Mouse (Mus musculus): ENCODE data around the gene Fam89b. TPM values are rescaled to one million over a fixed set of nuclear protein-coding genes. Genes with fewer than 3 reads are reported as not detected.

Fam89b gene
- total RNA-seq, 2 experiments from 2014 or later, result 38.6 to 40.1 TPM

DNA sequence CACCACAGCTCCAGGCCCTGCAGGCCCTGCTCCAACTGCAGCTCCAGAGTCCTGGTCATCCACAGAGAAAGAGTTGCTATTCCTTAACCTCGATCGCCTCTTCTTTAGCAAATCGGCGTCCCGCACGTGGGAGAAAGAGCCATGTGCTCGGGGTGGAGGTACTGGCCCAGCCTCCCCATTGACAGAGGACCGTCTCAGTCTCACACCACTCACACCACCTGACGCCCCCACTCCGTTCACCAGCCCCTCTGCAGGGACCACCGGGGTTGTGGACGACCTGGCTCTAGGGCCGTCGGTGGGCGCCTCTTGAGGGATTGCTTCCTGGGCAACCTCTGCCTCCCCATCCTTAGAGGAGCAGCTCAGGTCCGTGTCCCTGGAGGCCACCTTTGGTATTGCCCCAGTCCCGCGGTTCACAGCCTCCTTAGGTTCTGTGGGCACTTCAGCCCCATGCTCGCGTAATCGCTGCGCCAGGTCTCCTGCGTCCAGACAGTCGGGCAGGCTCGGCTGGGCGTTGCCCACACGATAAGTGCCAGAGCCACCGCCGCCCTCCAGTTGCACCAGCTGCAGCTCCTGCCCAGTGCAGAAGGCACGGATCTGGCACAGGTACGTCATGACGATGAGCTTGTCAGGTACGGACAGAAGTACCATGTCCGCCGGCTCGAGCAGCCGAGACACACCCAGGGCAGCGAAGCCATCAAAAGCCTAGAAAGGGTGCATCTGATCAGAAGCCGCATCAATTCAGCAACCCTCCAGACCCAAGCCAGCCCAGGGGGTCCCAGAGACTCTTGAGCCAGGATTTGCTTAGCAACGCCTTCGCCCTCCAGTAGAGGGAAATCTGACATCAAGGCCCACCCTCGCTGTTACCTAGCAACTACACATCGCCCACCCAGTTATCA, 13.4 kb downstream of the Fam89b start:
- no peak for DNase-seq
- intact Hi-C loops (cut with DNase I), result no loop called here

DNA sequence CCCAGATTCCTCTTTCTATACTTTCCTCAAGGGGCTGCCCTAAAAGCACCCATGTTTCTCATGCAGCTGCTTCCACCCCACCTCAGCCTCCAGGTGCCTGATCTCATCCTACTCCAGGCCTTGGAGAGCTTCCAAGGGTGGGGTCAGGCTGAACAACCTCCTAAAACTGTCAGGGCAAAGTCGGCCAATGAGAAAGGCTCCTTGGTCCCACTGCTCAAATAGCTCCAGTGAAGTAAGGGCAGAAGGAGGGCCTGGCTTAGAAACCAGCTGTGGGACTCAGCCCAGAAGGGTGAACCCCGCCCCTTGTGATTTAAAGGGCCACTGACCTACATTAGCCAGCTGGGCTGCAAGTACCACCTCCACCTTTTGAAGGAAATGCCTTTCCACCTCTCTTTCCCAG, 15.7 kb downstream of the Fam89b start:
- intact Hi-C loops (cut with DNase I), result loop anchor here (2.0 kb wide), 1 partner anchor 67 kb away; no protein-coding TSS in a partner anchor
- DNase-seq, result peak; percentile 75 to 83

DNA sequence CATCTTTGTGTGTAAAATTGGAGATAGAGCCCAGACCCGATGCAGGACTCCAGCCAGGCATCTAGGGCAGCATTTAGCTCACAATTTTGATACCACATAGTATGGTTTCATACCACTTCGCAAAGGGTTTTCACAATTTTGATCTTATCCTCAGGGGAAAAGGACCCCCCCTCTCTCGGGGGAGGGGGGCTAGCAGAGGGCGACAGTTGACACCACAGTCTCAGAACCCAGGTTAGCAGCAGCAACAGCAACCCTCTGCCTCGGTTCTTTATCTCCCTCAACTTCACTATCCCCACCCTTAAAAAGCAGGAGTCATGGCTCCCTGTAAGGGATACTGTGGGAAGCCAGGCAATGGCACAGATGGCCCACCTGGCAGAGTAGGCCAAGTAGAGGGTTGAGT, 16.2 kb downstream of the Fam89b start:
- no peak for DNase-seq
- intact Hi-C loops (cut with DNase I), result loop anchor here (2.0 kb wide), 1 partner anchor 68 kb away; no protein-coding TSS in a partner anchor

DNA sequence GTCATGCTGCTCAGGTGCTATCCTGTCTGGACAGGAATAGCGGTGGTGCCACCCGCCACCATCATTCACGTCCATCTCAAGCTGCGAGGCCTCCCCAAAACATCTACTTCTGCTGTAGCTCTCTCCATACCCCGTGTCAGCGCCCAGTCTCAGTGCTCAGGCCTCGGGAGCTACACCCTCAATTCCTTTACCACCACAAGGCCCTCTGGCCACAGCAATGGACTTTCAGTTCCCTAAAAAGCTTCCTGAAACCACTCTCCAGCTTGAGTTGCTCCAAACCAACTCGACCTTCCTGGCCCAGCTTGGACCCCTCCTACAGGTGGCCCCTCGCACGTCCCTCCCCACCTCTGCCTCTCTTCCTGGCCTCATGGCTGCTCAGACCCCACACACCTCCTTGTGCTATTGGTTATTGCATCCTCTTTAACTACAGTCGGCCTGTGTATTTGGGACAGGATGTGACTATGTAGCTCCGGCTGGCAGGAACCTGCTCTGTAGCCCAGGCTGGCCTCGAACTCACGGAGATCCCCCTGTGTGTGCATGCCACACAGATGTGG, 17.5 kb downstream of the Fam89b start:
- no peak for DNase-seq
- intact Hi-C loops (cut with DNase I), result loop anchor here (2.0 kb wide), 2 partner anchors 13 to 69 kb away; no protein-coding TSS in a partner anchor

DNA sequence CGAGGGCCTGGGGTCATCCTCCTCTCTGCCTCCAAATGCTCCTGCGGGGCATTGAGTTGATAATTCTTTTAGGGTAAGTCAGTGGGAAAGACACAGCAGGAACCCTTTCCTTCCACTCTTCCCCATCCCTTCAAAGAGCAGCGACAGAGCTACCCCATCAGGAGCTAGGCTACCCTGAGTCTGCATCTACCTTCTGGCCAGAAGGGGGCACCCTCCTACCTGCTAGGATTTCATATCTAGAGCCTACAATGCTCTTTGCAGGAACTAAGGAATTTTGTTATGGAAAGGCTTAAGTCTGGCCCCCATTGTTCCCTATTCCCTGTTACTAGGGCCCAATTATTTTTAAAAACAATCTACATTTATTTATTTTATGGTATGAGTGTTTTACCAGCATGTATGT, 18.2 kb downstream of the Fam89b start:
- peak; percentile 73 to 85 for DNase-seq
- intact Hi-C loops (cut with DNase I), result loop anchor here (2.0 kb wide), 1 partner anchor 14 kb away; no protein-coding TSS in a partner anchor

DNA sequence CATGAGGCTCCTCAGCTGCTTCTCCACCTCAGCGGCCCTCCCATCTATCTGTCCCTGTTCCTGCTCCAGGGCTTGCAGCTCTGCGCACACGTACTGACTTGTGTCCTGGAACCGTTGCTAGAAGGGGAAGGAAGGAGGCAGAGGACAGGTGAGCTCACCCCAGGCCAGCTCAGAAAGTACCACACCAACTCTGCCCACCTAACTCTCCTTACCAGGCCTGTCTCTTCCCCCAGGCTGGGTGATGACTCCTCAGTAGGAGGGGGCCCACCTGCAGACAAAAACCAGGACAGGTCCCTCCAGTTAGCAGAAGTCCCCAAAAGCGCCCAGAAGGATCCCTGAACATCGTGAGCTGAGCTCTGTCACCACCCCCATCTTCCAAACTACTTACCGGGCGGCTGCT, 18.9 kb downstream of the Fam89b start:
- intact Hi-C loops (cut with DNase I), result loop anchor here (2.0 kb wide), 1 partner anchor 14 kb away; no protein-coding TSS in a partner anchor
- no peak for DNase-seq

DNA sequence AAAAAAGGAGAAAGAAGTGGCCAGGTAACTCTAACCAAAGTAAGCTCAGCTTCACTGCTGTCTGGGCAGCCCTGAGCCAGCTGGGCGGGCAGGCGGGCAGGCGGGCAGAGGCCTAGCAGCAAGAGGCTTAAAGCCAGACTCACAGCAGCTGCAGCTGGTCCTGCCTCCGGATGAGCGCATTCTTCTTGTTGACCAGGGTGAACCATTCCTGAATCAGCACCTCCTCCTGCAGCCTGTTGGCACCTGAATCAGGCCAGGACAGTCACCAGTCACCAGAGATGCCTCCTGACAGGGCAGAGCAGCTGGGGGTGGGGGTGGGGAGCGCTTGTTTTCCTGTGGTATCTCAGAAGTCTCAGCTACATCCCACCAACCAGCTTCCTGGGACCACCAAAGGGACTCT, 19.4 kb downstream of the Fam89b start:
- intact Hi-C loops (cut with DNase I), result loop anchor here (2.0 kb wide), 1 partner anchor 15 kb away; no protein-coding TSS in a partner anchor
- no peak for DNase-seq

DNA sequence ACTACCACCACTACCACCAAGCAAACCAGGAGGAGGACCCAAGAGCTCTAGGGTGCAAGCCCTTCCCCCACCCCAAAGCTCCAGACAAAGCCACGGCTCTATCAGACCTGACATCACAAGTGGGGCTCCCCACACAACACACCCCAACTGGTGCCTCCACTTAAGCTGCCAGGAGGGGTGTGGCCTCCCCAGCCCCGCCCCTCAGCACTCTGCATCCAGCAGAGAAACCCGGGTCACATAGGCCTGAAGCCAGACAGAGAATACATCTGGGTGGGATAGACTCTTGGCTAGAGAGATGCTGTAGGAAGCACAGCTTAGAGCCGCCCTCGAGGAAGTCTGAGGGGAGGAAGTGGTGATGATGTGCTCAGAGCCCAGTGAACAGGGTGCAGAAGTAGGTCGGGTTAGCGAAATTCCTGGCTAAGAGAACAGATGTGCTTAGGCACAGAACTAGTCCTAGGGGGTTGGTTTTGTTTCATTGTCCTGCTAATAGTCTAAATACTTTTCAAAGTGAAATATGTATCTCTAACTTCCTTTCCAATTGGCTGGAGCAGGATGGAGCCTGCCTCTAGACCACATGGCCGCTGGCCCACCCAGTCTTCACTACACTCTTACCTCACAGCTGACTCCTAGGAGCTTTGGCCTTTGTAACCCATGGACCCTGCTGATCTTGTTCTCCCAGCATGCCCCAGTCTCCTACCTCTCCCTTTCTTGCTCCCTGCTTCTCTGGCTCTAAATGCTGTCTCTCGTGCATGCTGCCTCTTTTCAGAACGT, 24.5 kb downstream of the Fam89b start:
- intact Hi-C loops (cut with DNase I), result no loop called here

DNA sequence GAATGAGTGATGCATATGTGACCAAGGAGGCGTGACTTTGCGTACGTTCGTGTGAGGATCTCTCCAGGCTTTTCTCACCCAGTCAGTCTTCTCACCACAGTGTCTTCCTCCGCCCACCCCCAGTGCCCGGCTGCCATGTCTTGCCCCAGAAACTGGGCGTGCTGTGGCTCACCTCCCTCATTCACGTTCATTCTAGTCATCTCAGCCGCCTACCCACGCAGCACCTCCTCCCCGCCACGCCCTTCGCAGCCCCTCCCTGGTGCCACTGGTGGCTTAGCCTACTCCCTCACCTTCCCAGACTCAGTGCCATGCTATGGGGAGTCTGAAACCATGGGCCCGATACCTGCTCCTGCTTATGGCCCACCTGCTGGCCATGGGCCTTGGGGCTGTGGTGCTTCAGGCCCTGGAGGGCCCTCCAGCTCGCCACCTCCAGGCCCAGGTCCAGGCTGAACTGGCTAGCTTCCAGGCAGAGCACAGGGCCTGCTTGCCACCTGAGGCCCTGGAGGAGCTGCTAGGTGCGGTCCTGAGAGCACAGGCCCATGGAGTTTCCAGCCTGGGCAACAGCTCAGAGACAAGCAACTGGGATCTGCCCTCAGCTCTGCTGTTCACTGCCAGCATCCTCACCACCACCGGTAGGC, 25.2 kb downstream of the Fam89b start, which contains the start of gene Kcnk7:
TSS of gene Kcnk7 (plus strand) at position 205 of the 638 bp plus-strand sequence.
- intact Hi-C loops (cut with DNase I), result no loop called here
- no peak for DNase-seq

More for the DNA sequence above, 24.5 kb downstream of the Fam89b start:
- peak in 1 of 2 experiments; percentile 64 for DNase-seq

DNA sequence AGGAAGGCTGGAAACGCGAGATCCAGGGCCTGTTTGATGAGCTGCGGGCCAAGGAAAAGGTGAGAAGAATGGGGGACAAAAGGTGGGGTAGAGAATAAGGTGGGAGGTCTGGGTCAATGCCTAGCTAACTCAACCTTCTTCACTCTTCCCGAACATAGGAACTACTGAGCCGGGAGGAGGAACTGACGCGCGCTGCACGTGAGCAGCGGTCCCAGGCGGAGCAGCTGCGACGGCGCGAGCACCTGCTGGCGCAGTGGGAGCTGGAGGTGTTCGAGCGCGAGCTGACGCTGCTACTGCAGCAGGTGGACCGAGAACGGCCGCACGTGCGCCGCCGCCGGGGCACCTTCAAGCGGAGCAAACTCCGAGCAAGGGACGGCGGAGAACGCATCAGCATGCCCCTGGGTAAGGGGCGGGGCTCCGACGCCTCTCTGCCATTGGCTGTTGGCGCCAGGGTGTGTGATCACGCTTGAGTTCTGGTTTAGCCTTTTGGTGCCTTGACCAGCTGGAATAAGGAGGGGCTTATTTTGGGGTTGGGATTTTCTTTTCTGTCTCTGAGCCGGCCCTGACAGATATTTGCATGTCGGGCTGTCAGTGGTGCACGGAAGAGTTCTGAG, 33.5 kb downstream of the Fam89b start:
- intact Hi-C loops (cut with DNase I), result no loop called here
- DNase-seq, result no peak

DNA sequence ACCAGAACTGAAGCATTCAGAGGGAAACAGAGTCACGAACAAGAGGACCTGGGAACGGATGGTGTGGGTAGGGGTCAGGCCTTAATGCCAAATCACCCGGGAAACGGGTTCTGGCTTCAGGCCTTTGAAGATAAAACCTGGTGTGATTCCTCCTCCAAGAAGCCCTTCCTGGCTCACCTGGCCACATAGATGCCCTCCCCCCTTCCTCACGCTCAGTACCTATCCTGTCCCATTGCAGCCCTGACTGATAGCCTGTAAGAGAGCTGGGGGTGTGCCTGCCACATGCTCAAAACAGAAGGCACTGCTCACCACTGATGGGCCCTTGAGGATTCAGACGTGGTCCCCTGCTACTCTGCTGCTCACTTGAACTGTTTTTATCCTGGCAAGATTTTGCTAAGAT, 35.7 kb downstream of the Fam89b start:
- intact Hi-C loops (cut with DNase I), result no loop called here
- DNase-seq, result no peak

DNA sequence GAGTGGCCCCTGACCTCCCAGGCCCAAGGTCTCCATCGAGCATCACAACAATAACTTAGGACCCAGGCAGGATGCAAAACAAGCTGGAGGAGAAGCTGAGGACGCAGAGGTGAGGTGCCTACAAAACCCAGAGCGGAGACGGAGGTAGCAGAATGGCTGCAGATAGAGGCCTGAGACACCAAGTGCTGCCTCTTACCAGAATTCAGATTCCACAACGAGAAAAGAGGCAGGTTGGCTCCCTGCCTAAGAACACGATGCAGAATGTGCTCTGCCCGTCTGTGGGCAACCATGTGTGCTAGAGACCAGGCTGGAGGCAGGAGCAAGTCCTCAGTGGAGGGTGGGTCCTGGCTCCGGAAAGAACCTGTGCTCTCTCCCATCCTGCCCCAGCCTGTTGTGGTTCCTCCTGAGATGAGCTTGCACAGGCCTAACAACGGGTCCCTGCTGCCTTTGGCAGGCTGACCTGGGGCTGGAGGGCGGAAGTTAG, 36.5 kb downstream of the Fam89b start:
- intact Hi-C loops (cut with DNase I), result no loop called here
- DNase-seq, result peak in 1 of 2 experiments; percentile 28

DNA sequence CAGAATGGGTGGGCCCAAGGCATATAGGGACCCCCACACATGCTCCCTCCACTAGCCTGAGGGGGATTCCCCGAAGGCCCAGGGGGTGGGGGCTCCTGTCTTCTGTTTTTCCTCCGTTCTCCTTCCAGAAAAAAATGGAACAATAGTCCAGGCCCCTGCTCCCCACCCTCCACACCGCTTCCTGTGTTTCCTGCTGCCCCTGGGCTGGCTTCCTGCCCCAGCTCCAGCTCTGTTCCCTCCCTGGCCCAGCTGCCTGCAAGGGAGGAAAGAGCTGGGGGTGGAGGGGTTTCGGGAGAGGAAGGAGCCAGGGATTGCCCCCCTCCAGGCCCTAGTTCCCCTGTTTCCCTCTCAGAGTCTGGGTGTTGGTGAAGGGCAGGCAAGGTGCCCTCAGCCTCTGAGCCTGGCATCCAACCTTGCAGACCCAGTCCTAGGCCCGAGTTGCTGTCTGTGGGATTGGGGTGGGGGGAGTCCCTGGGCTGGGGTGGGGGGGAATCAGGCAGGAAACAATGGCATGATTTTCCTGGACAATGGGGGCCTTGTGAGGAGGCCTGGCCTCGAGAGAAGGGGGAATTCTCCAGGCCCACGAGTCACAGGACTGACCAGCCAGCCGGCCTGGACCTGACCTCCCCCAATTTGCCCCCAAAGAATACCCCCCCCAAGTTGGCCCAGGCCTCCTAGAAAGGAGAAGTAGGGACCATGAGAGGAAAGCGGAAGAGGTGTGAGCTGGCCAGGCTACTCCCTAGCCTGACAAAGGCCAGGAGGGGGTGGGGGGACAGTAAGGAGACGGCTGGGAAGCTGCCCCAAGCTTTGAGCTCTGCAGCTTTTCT, 37.2 kb downstream of the Fam89b start:
- peak; percentile 77 to 81 for DNase-seq
- intact Hi-C loops (cut with DNase I), result no loop called here

DNA sequence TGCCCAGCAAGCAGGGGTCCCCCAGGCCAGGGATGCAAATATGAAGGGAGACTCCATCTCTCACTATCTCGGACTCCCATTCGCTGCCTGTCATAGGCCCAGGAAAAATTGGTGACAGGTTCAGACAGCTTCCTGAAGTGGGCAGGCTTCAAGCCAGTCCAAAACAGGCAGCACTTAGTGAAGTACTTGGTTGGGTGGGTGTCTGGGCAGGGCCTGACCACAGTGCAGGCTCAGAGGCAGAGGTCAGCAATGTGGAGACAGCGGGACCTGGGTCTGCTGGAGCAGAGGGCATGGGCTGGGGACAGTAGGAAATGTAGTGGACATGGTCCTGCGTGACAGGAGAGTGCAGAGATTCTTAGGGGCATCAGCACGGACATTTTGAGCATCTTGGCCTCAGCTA, 37.9 kb downstream of the Fam89b start:
- intact Hi-C loops (cut with DNase I), result loop anchor here (2.0 kb wide), 1 partner anchor 35 kb away; the partner anchor contains the start of gene Ehbp1l1
- peak in 1 of 2 experiments; percentile 31 for DNase-seq

DNA sequence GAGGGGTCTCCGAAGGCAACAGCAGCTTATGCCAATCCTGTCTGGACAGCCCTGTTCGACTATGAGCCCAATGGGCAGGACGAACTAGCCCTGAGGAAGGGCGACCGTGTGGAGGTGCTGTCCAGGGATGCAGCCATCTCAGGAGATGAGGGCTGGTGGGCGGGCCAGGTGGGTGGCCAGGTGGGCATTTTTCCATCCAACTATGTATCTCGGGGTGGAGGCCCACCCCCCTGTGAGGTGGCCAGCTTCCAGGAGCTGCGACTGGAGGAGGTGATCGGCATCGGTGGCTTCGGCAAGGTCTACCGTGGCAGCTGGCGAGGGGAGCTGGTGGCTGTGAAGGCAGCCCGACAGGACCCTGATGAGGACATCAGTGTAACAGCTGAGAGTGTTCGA, 39.1 kb downstream of the Fam89b start:
- intact Hi-C loops (cut with DNase I), result loop anchor here (2.0 kb wide), 1 partner anchor 36 kb away; the partner anchor contains the start of gene Ehbp1l1
- peak in 1 of 2 experiments; percentile 26 for DNase-seq

DNA sequence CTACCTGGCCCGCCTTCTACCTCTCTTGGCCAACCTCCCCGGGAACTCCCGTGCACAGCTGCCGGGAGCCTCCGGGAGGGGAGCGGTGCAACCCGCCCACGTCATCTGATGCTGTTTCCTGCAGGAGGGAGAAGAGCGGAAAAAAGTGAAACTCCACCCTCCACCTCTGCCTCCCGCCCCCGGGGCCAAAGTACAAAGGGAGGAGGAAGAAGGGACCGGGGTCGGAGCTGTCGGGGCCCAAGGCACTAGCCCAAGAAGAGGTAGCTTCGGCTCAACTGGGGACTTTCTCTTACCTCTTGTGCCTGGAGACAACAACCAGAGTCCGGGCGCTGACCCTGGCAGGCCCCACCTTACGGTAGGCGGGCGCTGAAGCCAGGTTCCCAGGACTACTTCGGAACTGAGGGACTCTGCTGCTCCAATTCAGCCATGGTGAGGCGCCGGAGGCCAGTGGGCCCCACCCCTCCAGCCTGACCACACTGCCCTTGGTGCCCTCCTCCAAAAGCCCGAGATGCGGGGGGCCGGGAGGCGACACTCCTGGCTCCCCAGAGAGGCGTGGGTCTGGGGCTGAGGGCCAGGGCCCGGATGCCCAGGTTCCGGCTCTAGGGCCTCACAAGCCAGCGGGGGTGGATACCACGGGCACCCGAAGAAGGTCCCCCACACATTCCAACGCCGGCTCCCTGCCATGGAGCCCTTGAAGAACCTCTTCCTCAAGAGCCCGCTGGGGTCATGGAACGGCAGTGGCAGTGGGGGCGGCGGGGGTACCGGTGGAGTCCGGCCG, 39.7 kb downstream of the Fam89b start:
- DNase-seq, result peak; percentile 88

DNA sequence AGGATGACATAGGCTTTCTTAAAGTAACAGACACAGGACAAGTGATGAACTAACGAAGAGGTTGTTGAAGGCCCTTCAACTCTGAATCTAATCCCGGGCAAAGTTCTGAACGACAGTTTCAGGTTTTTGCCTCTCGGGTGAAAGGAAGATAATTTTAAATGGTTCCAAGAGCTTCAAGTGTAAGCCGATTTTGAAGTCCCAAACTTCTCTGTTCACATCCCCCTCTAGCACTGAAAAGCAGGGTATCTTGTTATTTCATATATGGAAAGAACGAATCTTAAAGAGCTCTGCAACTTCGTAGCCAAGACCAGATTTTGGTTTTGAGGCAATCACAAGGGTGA, 40.4 kb downstream of the Fam89b start:
- intact Hi-C loops (cut with DNase I), result no loop called here
- no peak for DNase-seq

More for the DNA sequence above, 39.7 kb downstream of the Fam89b start:
- intact Hi-C loops (cut with DNase I), result loop anchor here (2.0 kb wide), 1 partner anchor 37 kb away; the partner anchor contains the start of gene Ehbp1l1
